Mouse (Mus musculus) brain, embryonic 14.5 days (tissue): ENCODE measurements around the gene Emp3.

Experiments used
- CTCF ChIP-seq: fragments of 200-500 bp; IDR thresholded peaks from 2 replicates; pipeline ENCODE4 v1.5.1; 2012; ENCODE audit warnings: inconsistent platforms, mild to moderate bottlenecking, moderate library complexity, borderline replicate concordance; ENCODE audit not compliant: insufficient read depth, insufficient read length; ENCODE audit errors: extremely low read depth
- POLR2A ChIP-seq: fragments of 200-500 bp; IDR thresholded peaks from 2 replicates; pipeline ENCODE4 v1.6.1; 2012; ENCODE audit warnings: mild to moderate bottlenecking, inconsistent platforms, borderline replicate concordance; ENCODE audit not compliant: poor library complexity, insufficient read depth, insufficient read length, severe bottlenecking; ENCODE audit errors: extremely low read depth

- TF ChIP-seq CTCF (no peak), POLR2A (no peak)
Observed at GRCm38 (mm10) chr7:45921950-45922600, 871 bp upstream of the Emp3 start.
